Mouse (Mus musculus) cerebellum, adult 11 months (tissue): Measurements from ENCODE around the gene Mfsd9.

ENCODE experiments used
- DNase-seq: peaks from one replicate; pipeline ENCODE4 v3.0.0; 2022

The Mfsd9 gene

DNA sequence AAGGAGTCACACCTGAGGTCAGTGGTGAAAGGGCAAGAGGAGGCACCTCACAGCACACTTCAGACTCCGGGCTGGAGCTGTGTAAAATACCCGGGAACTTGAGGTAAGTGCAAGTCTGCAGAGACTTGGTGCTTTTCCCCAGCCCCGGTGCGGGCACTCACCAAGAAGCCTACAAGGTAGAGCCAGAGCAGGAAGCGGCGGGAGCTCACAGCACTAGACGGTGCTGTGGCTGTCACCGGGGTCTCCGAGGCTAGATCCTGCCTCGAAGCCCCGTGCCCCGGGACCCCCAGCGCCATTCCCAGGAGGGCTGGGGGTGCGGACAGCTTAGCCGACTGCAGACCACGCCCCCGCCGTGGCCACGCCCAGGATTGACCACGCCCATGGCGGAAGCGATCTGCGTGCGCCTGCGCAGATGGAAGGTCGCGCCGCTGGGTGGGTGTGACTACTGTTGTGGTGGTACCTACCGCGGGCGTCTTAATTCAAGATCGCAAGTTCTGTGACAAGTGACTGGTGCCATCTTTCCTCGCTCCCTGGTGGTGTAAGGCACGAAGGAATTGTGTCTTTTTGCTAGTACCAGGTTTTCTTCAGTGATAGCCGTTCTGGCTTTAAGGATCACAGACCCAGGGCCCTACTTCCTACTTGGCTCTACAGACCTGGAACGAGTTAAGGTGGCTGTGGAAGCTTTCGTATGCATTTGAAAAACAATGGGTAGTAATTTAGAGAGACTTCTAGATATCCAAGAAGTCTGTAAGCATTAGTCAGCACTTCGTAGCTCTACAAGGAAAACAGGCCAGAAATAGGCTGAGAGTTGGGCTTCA is at the start of gene Mfsd9:
Gene Mfsd9, minus strand, starts transcription at position 364 of the 818 bp plus-strand sequence.
- DNase-seq = peak; percentile 58

DNA sequence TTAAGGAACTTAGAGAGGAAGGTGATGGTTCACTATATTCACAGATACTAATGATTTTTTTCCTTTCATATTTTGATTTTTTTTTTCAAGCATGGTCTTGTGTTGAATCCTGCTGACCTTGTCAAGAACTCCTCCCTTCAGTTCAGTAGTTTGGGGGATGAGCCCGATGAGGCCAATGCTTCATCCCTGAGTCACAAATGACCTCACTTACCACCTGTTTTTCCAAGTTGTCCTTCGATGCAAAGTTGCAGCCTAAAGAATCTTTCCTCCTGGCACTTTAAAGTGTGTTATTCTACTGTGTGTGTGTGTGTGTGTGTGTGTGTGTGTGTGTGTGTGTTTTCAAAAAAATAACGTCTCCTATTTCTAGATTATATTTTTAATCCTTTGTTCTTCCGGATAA is 45.0 kb upstream of the Mfsd9 start:
- no peak for DNase-seq

GRCm38 (mm10) chr1:40830712-40831507 is 40.4 kb upstream of the Mfsd9 start:
- DNase-seq = no peak

DNA sequence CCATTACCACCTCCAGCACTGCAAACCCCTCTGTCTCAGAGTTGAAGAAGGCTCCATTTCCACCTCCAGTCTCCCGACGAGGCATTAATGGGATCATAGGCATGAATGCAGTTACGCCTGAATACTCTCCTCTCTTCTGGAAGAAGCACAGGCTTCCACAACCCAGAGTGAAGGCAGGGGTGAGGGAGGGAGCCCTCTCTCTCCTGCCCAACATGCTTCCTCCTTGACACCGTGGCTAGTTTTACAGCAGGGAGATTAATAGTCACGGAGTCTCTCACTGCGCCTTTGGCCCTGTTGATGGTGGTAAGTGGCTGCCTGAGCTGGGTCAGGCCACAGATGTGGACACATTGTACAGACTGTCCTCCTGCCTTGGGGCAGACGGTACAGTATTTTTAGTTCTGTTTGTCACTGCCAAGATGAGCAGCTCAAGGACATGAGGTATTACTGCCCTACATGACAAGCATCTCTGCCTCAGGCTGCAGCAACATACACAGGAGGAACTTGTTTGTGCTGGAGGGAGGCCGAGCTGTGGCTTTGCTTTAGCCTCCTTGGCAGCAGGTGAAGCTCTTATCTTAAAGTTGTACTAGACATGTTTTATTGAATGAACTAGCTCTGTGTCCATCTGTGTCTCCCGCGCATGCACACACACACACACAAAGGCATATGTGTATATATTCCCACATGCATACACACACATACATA is 38.9 kb upstream of the Mfsd9 start:
- DNase-seq = no peak

DNA sequence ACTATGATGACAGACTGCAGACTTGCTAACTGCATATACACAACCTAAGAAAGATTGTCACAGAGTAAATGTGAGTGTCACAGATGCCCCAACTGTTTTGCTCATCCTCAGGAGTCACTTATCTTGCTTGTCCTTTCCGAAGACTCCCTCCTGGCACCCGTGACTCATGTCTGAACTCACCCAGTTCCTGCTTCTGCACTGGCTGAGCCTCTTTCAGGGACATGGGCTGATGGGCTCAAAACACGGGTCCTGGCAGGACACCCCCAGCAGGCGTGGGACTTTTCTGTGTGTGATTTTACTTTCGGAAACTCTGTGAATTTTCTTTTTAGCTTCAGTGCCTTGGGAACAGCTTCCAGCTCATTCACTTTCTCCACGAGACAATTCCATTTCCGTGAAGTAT is 35.3 kb upstream of the Mfsd9 start:
- no peak for DNase-seq

DNA sequence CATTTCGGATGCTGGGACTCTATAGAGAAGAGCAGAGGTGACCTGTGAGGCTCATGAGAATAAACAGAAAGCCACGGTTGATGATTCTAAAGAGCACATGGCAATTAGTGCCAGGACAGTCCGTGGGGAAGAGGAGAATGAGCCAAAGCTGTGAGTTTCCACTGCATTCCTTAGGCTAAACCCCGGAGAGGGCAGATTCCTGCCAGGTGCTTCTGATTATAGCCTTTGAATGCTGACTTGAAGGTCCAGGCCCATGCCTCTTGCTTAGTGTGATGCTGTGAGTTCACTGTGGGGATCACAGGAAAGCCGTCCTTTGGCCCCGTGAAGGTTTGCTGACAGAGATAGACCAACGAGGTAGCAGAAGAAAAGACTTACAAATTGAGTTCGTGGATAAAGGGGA is 34.4 kb upstream of the Mfsd9 start:
- DNase-seq = no peak

GRCm38 (mm10) chr1:40824517-40824916 is 34.0 kb upstream of the Mfsd9 start:
- DNase-seq = no peak

DNA sequence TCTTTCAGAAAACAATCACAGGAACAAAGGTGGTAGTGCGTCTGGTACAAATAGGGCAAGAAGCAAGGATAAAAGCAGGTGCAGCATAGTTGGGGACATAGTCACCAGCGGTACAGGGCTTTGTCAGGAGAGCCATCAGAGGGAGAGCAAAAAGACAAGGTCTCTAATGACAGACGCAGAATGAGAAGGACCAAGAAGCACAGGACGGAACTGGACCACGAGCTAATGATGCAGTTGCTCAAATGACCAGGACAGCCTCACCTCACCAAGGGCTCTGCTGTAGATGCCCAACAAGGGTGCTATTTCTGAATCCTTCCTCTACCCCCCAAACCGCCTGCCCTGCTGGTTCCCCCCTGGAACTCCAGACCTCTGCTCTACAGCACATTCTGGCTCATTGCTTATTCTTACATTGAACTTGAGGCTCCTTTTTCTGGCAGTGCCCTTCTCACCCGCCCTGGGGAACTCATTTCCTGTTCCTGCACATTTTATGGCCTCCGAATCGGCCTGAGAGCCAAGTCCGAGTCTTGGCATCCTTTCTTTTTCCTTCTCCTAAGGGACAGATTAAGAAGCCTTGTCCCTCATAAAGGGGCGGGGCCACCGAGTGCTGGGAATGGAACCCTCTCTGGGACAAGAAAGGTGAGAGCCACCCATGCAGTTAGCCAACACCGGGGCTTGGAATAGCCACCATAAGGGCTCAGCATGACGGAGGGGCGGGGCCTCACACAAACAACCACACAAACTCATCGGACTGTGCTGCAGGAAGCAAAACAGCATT is 24.8 kb upstream of the Mfsd9 start:
- no peak for DNase-seq

- DNase-seq = no peak
These were observed 18.2 kb upstream of the Mfsd9 start for GRCm38 (mm10) chr1:40808643-40809042.

DNA sequence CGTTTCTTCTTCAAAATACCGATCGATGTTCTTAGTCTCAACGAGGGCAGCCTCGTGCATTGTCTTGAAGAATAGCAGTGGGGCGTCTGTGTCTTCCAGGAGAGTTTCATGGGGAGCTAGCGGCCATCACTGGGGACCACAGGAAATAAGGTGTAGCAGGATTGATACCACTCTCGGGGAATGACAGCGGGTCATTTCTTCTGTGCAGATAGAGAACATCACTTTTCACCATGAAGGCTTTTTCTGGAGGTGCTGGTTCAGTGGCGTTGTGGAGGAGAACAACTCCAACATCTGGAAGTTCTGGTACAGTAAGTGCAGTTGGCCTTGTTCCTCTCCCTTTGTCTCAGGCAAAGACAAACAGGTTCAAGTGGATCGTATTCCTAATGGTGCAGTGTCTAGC is 15.4 kb upstream of the Mfsd9 start:
- no peak for DNase-seq

DNA sequence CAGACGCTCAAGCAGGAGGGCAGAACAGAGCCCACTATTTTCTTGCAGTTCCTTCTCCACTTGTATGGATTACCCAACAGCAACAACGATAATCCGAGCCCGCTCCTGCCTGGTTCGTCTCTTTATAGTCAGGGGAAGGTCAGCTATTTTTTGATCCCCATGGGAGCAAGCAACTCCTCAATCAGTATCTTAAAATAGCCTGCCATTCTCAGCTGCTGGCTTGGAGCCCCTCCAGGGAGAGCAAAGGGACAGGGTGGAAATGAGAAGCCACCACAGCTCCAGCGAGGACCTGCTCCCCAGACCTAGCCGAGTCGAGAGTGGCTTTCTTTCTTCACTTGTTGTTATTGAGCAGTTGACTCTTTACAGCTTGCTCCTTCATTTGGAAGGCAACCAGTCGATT is 14.9 kb upstream of the Mfsd9 start, which contains the start of gene Tmem182:
Gene Tmem182, plus strand, starts transcription at position 251 of the 400 bp plus-strand sequence.
- no peak for DNase-seq

- DNase-seq = no peak
These were observed 13.6 kb upstream of the Mfsd9 start for GRCm38 (mm10) chr1:40804118-40804517.

GRCm38 (mm10) chr1:40802759-40803158 is 12.3 kb upstream of the Mfsd9 start:
- peak; percentile 11 for DNase-seq

- DNase-seq = no peak
These were observed 10.4 kb upstream of the Mfsd9 start for GRCm38 (mm10) chr1:40800908-40801307.

GRCm38 (mm10) chr1:40799121-40799520 is 8.6 kb upstream of the Mfsd9 start:
- no peak for DNase-seq

- peak; percentile 7 for DNase-seq
These were observed 6.9 kb upstream of the Mfsd9 start for GRCm38 (mm10) chr1:40797348-40797747.

- no peak for DNase-seq
These were observed 5.0 kb upstream of the Mfsd9 start for GRCm38 (mm10) chr1:40795508-40795907.

- no peak for DNase-seq
These were observed 737 bp downstream of the Mfsd9 start for GRCm38 (mm10) chr1:40789666-40790233.

DNA sequence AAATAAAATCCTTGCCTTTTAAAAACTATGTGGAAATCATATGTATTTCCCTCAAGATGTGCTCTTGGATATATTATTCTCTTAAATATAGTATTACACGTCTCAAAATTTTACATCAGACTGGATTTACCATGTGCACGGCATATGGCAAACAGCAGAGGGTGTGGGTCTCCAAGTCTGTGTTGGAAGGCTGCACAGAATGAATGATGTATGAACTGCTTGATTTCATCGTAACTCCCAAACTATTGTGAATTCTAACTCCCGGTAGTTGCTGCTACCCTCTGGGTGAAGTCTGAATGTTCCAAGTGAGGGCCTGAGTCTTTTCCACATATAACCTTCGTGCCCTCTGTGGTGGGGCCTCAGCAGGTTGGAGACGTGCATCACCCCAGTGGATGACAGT is 1.5 kb downstream of the Mfsd9 start:
- DNase-seq = no peak

GRCm38 (mm10) chr1:40785876-40786445 is 4.5 kb downstream of the Mfsd9 start:
- no peak for DNase-seq

DNA sequence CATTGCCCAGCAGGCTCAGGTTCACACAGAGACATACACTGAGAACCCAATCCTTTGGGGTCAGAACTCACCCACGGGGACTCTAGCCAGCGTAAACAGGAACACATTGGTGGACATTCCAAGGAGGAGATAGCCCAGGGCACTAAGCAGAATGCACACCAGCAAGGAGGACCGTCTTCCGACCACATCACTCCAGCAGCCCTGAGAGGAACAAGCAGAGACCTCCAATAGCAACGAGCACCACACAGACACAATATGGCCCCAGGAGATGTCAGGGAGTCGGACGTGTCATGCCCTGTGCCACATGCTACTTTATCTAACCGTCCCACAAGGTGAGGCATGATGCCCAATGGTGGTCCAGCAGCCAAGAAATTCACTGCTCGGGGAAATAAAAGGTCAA is 6.2 kb downstream of the Mfsd9 start:
- DNase-seq = no peak

GRCm38 (mm10) chr1:40783450-40783849 is 7.0 kb downstream of the Mfsd9 start:
- DNase-seq = no peak
